Mouse (Mus musculus): Measurements from ENCODE around the gene Atp8a1.

Atp8a1 gene

DNA sequence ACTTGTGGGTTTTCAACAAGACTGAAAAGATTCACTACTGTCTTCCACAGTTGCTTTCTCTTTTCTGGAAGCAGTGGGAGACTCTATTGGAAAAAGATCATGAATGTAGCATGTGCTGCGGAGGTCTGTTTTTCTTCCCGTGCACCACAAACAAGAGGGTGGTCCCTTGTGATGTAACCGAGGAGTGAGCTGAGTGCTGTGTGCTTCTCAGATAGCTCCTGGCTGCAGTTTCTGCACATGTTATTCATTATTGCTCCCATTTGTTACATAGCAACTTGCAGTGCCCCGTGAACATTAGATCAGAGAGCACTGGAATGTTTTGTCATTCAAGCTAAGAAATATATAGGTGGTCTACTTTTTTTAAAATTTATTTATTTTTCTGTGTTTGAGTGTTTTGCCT, 174.2 kb downstream of the Atp8a1 start:
- no peak for DNase-seq (ENCODE audit: low spot score)

DNA sequence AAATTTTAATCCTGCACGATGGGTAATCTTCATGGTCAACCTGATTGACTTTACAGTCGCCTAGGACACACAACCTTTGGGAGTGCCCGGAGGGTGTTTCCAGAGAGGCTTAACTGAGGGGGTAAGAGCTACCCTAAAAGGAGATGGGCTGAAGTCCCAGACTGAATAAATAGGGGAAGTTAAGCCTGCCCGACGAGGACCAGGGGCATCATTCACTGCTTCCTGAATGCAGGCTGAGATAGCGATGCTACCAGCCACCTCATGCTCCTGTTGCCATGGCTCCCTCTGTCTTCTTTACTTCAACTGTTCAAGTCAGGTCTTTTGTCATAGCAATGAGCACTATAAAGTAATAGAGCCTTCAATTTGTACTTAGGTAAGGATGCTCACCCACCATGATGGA, 177.1 kb downstream of the Atp8a1 start:
- no peak for DNase-seq (ENCODE audit: low spot score)

DNA sequence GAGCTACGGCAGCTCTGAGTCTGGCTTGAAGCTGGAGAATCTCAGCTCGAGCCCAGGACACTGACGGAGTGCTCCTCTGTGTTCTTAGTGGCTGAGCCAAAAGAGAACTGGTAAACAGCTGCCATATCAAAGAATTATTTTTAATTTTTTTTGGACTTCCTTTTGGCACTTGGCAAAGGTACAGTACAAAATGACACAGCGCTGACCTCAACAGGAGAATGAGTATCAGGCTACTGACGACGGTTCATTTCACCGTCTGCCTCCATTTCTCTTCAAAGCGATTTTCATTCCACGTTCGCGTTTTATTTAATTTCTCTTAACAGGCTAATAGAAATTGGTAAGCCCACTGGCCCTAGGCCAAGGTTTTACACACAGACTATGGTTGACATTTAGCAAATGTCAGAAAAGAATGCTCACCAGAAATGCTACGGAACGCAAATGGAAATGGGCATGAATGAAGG, 177.8 kb downstream of the Atp8a1 start:
- no peak for DNase-seq (ENCODE audit: low spot score)

DNA sequence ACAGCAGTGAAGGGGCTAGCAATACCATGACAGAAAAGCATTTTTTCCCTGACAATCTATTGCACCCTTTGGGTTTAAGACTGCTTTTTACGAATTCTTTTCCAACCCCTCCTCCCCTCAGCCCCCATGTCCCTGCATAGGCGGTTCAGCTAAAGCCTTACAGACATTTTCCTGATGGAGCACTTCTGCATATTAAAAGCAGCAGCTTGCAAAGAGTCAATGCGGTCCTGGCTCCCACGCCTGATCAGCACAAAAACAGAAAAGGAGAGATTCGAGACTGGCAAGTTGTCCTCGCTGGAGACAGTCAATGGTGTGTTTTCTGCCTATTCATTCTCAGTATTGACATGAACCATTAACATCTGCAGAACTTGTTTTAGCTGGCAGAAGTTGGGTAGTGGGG, 184.5 kb downstream of the Atp8a1 start:
- DNase-seq (ENCODE audit: low spot score): no peak

DNA sequence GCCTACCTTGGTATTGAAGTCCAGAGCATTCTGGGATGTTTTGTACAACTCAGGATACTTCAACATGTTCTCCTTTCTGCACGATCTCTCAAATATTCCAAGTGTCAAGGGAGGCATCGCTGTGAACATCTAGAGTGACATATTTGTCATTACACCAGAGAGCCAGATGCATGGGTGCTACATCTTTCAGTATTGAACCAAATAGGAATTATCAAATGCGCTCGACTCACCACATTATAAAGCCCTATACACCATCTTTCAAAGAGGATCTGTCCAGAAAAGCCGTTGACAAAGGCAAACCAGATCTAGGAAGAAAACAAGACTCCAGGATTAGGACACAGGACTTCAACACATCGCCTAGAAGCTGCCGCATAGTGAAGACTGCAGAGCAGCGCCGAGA, 187.4 kb downstream of the Atp8a1 start:
- no peak for DNase-seq (ENCODE audit: low spot score)

DNA sequence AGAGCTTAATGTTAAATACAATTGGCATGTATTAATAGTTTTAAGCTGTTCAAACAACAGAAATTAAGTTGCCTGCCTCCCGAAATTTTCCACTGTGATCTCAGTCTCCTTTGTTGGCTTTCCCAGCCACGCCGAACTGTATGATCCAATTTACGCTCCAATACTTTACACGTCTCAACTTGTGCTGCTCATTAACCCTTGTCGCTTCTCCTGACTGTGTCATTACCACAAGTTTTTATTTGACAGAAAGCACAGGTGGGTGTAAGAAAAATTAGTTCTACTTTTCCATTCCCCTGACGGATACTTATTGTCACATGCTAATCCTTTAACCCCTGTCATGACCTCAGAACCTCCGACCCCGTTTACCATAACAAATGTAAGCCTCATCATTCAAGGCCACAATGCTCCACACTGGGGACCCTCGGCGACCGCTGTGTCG, 190.4 kb downstream of the Atp8a1 start:
- DNase-seq (ENCODE audit: low spot score): no peak

DNA sequence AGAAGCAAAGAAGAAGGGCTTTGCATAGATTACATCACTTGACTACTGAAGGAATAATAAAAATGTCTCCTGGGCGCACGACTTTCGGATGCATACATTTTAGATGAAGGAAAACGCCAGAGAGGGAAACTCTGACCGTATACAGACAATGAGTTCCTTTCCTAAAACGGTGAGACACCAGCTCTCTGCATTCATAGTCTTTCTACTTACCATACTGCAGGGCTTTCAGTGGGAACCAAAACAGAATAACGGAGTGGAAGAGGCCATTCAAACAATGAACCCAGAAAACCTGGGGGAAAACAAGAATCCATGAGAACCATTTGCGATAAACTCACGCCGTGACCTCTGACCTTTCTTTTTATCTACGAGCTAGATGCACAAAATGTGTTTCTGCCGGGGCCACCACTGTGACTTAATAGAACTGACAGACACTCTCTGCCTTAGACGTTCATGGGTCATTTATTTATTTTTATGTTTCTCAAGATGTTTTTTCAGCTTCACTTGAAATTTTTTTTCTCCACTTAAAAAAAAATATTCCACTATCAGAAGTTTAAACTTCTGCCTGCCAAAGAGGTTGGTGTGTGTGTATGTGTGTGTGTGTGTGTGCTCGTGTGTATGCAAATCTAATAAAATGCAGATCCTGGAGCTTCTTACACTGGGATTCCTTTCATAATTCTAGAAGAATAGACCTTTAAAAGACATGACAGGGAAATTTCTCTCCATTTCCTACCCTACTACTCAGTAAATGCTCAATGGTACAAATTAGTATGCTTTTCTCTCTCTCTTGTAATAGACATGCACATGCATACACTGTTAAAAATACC, 191.3 kb downstream of the Atp8a1 start:
- DNase-seq (ENCODE audit: low spot score): no peak

DNA sequence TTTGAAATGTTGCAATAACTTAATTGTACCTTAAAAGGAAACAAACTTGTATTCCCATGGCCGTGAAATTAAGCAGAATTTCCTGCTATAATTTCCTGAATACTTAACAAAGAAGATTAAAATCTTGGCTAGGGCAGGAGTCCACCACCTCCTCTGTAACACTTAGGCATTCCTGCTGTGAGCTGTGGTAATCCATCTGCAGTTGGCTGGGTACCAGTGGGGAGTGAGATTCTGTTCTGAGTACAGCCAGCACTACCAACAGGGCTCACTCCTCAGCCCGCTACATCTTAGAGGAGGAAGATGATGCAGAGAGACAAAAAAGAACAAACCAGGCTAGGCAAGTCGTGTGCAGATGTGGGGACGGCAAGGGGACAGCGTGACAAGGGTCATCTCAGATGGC, 192.7 kb downstream of the Atp8a1 start:
- no peak for DNase-seq (ENCODE audit: low spot score)

DNA sequence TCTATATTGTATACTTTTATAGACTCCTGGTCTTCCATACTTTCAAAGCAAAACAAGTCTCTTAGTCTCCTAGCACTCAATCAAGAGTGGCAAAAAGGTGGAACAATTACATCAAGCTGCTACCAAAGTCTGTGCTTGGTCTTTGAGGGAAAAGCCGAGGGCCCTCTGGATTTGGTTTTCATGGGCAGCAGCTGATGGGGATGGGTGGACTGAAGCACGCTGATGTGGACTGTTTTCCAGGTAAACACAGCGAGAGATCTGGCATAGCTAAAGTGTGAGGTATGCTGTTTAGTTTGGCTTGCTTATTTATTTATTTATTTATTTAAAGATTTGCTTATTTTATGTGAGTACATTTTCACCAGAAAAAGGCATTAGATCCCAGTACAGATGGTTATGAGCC, 193.7 kb downstream of the Atp8a1 start:
- no peak for DNase-seq (ENCODE audit: low spot score)

DNA sequence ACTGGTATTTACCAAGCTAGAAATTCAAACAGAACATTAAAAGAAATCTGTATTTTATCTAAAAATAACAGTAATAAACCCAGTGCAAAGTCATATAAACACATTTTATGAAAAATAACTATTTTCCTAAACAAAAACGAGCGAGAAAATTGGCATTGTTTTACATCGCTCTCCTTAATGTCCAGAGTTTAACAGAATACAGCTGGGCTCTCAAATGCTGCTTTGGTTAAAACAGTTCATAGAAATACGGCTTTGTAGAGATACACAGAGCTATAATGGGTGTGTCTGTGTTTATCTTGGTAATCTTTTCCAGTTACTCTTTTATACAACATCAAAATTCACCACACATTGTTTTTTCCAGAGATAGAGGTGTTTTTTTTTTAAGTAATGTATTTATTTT, 194.8 kb downstream of the Atp8a1 start:
- DNase-seq (ENCODE audit: low spot score): no peak

DNA sequence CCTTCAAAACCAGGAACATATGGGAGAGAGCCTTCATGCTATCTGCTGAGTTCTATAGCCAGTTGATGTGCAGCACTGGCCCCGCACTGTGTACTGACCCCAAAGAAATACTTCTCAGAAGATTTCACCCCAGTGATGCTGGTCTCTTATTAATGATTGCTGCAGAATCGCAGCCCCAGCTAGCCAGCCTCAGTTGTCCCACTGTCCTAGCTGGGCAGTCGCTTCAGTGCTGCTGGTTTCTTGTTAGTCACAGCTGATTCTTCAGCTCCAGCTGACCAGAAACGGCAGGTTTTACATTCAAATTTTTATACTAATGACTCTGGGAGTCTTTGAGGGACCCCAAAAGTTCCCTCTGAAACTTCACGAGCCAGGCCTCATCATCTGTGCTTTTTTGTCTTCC, 197.2 kb downstream of the Atp8a1 start:
- DNase-seq (ENCODE audit: low spot score): no peak

DNA sequence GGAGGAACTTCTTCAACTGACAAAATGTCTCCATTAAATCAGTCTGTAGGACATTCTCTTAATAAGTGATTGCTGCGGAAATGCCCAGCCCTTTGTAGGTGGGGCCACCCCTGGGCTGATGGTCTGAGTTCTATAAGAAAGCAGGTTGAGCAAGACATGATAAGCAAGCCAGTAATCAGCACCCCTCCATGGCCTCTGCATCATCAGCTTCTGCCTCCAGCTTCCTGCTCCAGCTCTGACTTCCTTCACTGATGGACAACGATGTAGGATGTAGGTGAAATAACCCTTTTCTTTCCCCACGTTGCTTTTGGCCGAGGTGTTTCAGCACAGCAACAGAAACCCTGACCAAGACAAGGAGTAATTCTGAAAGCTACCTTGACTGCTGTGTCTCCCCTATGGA, 198.1 kb downstream of the Atp8a1 start:
- DNase-seq (ENCODE audit: low spot score): no peak

DNA sequence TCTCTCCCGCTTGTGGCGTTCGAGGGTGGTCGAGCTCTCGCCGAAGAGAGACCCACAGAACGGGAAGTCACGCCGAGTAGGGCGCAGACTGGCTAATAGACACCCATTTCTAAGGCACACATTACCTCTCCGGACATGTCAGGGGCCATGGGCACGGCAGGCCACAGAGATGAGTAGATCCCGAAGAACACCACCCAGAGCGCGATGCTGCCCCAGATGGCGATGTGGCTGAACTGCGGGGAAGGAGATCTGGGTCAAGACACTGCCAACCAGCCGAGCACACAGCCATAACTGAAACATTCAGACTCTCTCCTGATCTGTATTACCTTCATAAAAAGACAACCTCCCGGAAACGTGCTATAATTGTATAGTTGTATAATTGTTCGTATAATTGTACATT, 199.7 kb downstream of the Atp8a1 start:
- DNase-seq (ENCODE audit: low spot score): peak; percentile 16

DNA sequence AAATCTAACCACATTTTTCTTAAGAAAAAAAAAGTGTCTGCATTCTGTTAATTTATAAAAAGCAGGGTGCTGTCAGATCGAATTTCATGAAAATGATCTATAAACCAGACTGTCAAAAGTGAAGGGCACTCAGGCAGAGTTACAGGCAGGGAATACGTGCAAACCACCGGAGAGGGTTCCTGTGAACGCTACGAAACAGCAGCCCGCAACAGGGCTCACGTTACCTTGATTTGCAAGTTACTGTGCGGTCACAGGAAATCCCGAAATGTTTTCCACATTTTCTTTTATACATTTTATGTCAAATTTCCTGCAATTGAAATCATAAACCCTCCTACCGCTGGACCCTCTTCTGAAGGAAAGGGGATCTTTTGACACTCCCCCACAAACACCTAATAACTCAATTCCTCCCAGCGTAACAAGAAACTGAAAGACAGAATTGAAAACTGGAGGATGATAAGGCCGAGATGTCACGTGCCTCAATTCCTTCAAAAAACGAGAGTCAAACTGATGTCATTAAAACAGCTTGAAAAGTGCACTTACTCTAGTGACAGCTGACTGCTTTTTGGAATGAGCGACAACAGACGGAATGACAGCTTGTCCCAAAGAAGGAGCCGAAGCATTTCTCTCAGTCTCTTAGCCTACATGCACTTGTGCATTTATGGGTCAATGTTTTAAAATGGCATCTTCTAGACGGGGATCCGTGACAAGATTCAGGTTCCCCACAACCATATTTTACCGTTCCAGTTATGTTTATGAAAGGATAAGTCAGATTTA, 200.3 kb downstream of the Atp8a1 start:
- DNase-seq (ENCODE audit: low spot score): no peak

DNA sequence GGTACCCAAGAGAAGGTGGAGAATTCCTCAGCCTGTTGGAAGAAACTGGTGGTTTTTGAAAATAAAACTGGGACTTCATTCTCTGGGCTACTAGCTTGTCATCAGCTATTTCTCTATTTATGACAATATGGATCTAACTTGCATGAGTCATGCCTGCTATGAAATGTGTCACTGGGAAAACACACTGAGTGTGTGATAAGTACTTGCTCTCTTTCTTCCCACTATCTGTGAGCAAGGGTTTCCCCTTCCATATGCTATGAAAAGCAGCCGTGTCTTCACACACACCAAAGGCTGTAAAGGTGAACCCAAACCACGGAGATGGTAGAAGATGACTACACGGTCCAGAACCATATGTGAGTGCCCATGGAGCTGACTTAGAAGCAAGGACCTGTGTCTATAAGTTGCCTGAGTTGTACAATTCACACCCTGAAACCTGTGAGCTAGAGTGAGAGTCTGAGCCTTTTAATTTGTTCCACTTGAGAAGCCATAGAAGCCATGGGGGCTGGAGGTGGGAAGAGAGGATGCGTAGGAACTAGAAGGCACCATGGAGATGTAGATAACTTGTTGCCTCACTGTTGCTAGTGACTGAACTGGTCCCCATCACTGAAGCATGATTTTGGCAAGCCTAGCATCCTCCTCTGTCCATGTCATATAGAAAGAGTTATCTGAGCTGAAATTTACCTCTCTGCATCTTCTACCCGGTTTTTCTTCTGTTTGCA, 203.5 kb downstream of the Atp8a1 start:
- no peak for DNase-seq (ENCODE audit: low spot score)

DNA sequence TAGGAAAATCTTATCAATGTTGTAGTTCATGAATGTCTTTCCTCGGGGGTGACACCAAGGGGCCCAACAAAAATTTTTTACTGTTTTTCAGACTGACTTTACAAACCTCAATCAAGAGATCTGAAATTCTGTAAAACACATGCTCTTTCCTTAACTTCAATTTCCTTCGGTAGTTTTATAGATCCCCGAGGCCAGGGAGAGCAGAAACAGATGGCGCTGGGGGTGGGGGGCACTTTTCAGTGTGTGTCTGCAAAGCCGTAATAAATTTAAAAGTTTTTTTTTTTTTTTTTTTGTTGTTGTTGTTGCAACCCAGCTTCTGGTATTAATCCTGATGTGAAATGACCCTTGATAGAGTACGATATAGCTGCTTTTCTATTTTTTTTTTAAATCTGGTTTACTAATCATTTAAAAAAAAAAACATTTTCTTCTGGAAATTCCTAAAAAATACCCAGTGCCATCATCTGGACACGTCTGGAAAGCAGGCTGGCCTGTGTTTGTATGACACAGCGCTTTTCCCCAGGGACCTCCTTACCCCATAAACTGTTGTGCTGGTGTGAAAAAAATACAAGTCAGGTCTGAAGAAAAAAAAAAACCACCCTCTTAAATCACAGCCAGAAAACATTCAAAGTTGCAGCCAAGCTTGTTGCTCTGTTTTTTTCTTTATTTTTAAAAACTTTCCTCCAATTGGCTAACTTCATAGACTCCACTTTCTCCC, 205.7 kb downstream of the Atp8a1 start:
- no peak for DNase-seq (ENCODE audit: low spot score)

DNA sequence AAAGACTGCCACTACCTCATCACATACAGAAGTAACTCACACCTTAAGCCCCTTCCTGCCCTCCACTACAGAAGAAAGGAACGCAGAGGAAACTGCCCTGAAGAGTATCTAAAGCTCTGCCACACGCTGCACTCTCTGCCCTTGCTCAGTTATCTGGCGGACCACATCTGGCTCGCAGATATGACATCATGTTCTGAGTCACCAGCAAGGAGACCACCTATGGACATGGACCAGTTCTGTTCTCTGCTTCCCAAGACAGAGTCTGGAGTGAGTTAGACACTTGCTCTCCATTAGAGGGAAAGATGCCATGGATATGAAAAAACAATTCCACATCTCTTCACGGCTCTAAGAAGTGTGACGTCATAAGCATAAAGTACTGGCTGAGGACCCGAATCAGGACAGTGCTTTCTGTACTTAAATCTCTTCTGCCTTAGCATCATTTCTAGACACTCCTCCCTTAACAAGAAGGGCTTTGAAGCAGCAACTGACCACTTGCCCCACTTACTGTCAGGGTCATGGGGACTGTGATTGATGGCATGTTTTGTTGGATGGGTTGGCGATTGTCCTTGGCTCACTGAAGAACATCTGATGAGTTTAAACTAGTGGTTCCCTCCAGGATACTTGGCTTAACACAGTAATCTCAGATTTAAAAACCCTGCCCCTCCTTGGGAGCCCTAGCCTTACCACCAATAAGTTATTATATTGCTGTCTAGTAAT, 206.5 kb downstream of the Atp8a1 start:
- no peak for DNase-seq (ENCODE audit: low spot score)

DNA sequence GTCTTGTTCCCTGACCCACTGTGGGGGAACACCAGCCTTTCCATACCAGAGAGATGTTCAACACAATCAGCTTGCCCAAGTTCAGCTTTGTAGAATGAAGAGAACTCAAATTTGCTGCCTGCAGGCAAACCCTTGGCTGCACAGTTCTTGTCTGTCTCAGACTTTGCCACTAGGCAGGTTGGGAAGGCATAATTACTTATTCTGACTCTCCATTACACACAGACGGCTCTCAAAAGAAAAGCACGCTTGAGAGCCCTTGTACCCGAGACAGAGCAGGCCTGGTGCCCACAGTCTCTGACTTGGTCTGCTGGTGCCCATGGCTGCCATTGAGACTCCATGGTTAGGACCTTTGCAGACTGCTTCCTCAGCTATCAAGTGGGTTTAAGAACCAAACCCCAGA, 212.9 kb downstream of the Atp8a1 start:
- no peak for DNase-seq (ENCODE audit: low spot score)

DNA sequence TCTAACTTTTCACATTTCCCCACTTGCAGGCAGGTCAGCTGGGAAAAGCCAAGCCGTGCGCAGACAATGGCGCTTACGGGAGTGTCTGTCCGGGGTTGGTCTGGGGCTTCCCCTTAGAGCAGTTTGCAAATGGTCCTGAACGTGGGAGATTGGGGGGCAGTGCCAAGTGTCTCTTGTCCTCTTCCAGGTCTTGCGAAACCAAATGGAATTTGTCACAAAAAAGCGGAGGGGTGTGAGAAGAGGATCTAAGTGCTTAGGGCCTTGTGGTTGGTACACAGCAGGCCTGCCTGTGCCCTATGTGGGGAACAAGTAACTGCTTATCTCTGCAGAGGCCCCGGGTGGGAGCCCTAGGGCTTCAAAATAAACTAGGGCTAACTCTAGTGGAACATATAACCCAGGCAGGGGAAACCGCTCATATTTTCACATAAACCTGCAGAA, 213.4 kb downstream of the Atp8a1 start:
- no peak for DNase-seq (ENCODE audit: low spot score)

DNA sequence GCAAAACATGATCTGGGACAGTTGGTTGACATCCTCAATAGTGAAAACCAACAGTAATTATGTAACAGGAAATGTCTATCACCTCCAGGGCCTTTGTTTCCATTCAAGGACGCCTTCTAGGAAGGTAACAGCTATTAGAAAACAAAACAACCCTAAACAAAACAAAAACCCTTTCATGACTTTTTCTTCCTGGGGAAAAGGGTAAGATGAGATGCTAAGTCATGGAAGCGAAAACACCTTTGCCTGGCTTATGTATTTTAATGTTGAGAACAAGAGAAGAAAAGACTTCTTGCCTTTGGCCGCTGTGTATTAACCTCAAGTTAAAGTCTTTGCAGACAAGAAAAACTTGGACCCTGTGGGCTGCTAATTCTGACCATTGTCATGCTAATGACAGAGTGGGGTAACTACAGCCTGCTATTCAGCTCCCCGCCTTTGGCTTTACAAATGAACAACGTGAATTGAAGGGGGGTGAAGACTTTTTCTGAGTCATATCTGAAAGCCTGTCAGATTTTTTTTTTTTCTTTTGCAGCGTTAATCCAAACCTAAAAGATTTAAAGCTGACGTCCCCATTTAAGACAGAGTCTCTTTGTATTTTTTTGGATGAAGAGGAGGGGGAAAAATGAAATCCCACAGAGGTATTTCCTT, 214.0 kb downstream of the Atp8a1 start:
- no peak for DNase-seq (ENCODE audit: low spot score)

DNA sequence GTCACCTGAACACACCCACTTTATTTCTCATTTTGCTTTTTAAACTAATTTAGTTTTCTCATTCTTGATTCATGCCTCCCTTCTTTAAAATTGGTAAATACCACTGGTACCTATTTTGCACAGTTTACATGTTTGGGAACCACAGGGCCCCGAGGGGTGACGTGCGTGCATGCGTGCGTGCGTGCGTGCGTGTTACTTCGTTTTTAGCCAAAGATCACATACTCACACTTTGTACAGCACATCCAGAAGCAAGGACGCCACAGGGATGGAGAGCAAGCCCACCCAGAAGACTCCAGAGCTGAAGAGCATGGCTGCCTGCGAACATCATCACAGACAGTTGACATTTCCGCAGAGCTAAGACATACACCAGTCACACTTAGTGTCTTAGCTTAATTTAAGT, 216.0 kb downstream of the Atp8a1 start:
- no peak for DNase-seq (ENCODE audit: low spot score)

Measured in ovary, postnatal 36 days (tissue).